Mouse (Mus musculus) stomach, embryonic 14.5 days (tissue): ENCODE measurements around the gene Adra1d. TPM values are rescaled to one million over a fixed set of nuclear protein-coding genes. Genes with fewer than 3 reads are reported as not detected.

ENCODE experiments used
- ATAC-seq: fragments of 200-750 bp; cut with Nextera tagmentation; 2 replicates; pipeline ENCODE4 v1.8.0; 2017; ENCODE audit warnings: low read depth, moderate TSS enrichment; ENCODE audit not compliant: insufficient number of reproducible peaks, insufficient read depth, low FRiP score
- H3K27ac ChIP-seq: fragments of 300-500 bp; sonication (generic); 2 replicates; pipeline ENCODE4 v1.5.1; 2014; ENCODE audit warnings: mild to moderate bottlenecking, low read length, moderate library complexity, mixed read lengths
- H3K27me3 ChIP-seq: fragments of 300-500 bp; sonication (generic); 2 replicates; pipeline ENCODE4 v1.6.1; 2014; ENCODE audit warnings: low read length, control low read depth, mixed read lengths; ENCODE audit not compliant: control insufficient read depth, insufficient read depth
- H3K36me3 ChIP-seq: fragments of 300-500 bp; sonication (generic); 2 replicates; pipeline ENCODE4 v1.6.1; 2014; ENCODE audit warnings: mild to moderate bottlenecking, control low read depth, low read length, moderate library complexity, mixed read lengths; ENCODE audit not compliant: control insufficient read depth, insufficient read depth
- H3K4me1 ChIP-seq: fragments of 300-500 bp; sonication (generic); 2 replicates; pipeline ENCODE4 v1.6.1; 2014; ENCODE audit warnings: low read length, control low read depth, mixed read lengths; ENCODE audit not compliant: control insufficient read depth, insufficient read depth
- H3K4me2 ChIP-seq: fragments of 300-500 bp; sonication (generic); replicated peaks from 2 replicates; pipeline ENCODE4 v1.6.1; 2014; ENCODE audit warnings: low read depth, low read length, control low read depth
- H3K4me3 ChIP-seq: fragments of 300-500 bp; sonication (generic); 2 replicates; pipeline ENCODE4 v1.5.1; 2014; ENCODE audit warnings: low read depth, low read length, control low read depth
- H3K9ac ChIP-seq: fragments of 300-500 bp; sonication (generic); replicated peaks from 2 replicates; pipeline ENCODE4 v1.6.1; 2014; ENCODE audit warnings: low read depth, mild to moderate bottlenecking, control low read depth, low read length, moderate library complexity, mixed read lengths
- H3K9me3 ChIP-seq: fragments of 300-500 bp; sonication (generic); 2 replicates; pipeline ENCODE4 v1.6.1; 2016; ENCODE audit warnings: low read depth, low read length, control low read depth; ENCODE audit not compliant: control insufficient read depth
- WGBS: fragments of 180-500 bp; shearing (Covaris S2); extraction: QIAGEN DNeasy Blood & Tissue Kit; methylation state at CpG from one replicate; pipeline ENCODE4 v1.1.7; 2014; 5-methylcytosine and 5-hydroxymethylcytosine counted together
- polyA plus RNA-seq: library from polyadenylated mRNA; unstranded; fragments of >200 nt; fragmentation: Nextera tagmentation; extraction: Ambion mirVana; gene quantifications from 2 replicates; pipeline ENCODE4 v1.2.1, GENCODE M21; 2014

Gene Adra1d
- polyA plus RNA-seq = 0.17 and 0.22 TPM in 2 replicates

DNA sequence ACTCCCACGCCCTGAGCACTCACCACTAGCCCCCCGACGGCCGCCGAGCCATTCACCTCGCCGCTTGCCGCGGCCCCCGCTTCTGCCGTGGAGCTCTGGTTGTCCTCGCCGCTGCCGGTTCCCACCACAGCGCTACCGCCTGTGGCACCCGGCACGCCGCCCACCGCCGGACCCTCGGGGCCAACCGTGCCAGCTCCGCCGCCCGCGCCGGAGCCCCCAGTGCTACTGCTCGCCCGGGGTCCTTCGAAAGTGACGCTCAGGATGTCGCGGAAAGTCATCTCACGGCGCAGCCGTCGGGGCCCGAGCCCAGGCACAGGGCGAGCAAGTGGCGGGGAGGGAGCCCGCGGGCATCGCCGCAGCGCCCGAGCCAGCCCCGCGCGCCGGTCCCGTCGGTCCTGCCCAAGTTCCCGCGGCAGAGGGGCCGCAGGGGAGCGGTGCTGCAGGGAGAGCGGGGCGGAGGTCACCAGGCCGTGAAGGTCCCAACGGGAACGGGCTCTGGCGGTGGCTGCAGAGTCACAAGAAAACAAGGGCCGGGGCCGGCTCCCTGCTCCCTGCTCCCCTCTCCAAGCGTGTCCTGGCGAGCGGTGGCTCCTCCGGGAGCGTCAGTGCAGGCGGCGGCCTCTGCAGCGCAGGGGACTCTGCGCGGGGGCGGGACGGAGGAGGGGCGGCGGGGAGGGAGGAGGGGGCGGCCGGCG is at the start of gene Adra1d:
Gene Adra1d, minus strand, starts transcription at position 393 of the 695 bp plus-strand sequence.
- H3K4me1 ChIP-seq = no peaks in the 10 kb centered on the region
- peak within 1 kb of the TSS; percentile 21; the same call in 1 of the 2 replicates for H3K9ac ChIP-seq
- H3K9me3 ChIP-seq = no peaks in the 10 kb centered on the region
- H3K36me3 ChIP-seq = no peaks in the 10 kb centered on the region
- WGBS = 1% methylated on average over 66 of the region's 82 CpGs
- H3K4me3 ChIP-seq = peak within 1 kb of the TSS; percentile 35
- H3K4me2 ChIP-seq = peak within 1 kb of the TSS; percentile 65
- H3K27me3 ChIP-seq = peaks cover 44% of the 10 kb centered on the region
- H3K27ac ChIP-seq = no peak within 1 kb of the TSS
- peak; percentile 24; the same call in 1 of the 2 replicates for ATAC-seq

DNA sequence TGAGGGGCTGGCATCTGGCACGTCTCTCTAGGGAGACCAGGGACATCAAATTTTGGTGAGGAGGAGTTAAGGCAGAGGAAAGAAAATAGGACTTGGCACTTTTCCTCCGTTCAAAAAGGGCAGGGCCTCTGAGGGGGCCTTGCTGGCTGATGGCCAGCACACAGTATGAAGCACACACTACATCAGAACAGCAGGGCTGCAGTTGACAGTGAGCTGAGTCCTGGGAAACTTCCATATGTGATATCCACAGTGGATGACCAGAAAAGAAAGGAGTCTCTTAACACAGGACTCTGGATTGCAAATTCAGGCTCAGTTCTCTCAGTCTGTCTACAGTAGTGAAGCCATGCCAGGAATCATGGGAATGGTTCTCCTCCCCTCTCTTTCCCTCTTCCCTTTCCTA is 39.8 kb upstream of the Adra1d start:
- WGBS = 40% methylated on average over 2 of the region's 2 CpGs
- ATAC-seq = peak; percentile 33; the same call in 1 of the 2 replicates
- no peaks in the 10 kb centered on the region for H3K9me3 ChIP-seq
- no peaks in the 10 kb centered on the region for H3K27me3 ChIP-seq
- no peak overlapping the region for H3K9ac ChIP-seq
- peaks cover 2% of the 10 kb centered on the region; the same call in 1 of the 2 replicates for H3K4me1 ChIP-seq
- no peak overlapping the region for H3K4me2 ChIP-seq
- H3K27ac ChIP-seq = no peak overlapping the region; the same call in 1 of the 2 replicates
- no peaks in the 10 kb centered on the region for H3K36me3 ChIP-seq
- H3K4me3 ChIP-seq = no peak overlapping the region

DNA sequence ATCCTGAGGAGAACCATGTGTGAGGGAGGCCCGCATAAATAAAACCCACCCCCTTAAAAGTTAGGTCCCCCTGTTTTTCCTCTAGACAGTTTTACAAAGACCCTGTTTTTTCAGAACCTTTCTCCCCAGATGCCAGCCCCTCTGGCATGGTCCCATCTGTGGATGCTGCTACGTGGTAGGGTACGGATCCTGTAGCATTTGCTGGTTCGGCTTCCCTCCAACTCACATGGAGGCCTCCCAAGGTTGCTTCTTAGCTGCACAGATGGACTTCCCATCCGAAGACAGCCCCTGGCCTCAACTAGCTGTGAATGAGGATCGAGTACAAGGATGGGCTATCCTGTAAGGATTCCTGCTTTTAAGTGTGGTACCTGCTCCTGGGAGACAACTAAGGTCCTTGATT is 32.8 kb upstream of the Adra1d start:
- 89% methylated on average over 6 of the region's 6 CpGs for WGBS
- Histone ChIP-seq H3K9ac (no peak overlapping the region), H3K9me3 (no peaks in the 10 kb centered on the region), H3K4me2 (no peak overlapping the region), H3K4me3 (no peak overlapping the region), H3K27ac (no peak overlapping the region), H3K4me1 (no peaks in the 10 kb centered on the region), H3K36me3 (no peaks in the 10 kb centered on the region), H3K27me3 (no peaks in the 10 kb centered on the region)
- no peak for ATAC-seq

DNA sequence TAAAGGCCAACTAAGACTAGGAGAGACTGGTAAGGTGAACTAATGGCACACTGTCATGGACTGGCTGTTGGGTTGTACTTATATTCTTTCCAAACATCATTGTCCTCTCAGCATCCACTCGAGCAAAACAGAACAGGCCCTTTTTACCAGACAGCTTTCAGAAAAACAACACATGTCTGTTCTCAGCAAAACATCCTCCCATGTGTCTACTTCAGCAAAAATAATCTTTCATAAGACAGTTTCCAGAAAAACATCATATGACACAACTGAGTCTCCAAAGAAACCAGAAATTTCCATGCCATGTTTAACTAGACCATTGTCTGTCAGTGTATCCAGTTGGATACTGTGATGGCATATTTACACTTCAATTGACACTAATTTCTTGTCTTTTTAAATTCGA is 25.4 kb upstream of the Adra1d start:
- Histone ChIP-seq H3K36me3 (no peaks in the 10 kb centered on the region), H3K4me1 (no peaks in the 10 kb centered on the region), H3K4me2 (no peak overlapping the region), H3K27me3 (no peaks in the 10 kb centered on the region), H3K4me3 (no peak overlapping the region), H3K9me3 (no peaks in the 10 kb centered on the region), H3K27ac (no peak overlapping the region), H3K9ac (no peak overlapping the region)
- ATAC-seq = no peak
- WGBS = 76% methylated on average over 2 of the region's 2 CpGs

DNA sequence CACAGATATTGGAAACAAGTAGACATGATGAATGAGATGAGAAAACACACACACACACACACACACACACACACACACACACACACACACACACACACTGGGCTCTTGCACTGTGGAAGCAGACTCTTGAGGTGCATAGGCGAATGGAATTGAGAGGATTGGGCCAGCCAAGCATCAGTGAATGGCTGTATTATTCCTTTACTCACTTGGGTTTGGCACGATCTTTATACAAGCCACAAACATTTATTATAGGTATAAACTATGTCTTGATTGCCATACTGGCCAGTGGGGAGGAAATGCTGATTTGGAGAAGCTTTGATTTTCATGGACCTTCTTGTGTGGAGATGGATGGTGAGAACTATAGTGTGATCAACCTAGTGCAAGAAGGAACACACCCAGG is 19.4 kb upstream of the Adra1d start:
- no peak overlapping the region for H3K27ac ChIP-seq
- H3K27me3 ChIP-seq = no peaks in the 10 kb centered on the region
- no peak for ATAC-seq
- 76% methylated on average over 2 of the region's 2 CpGs for WGBS
- H3K9me3 ChIP-seq = no peaks in the 10 kb centered on the region
- H3K4me1 ChIP-seq = no peaks in the 10 kb centered on the region
- no peak overlapping the region for H3K4me3 ChIP-seq
- H3K4me2 ChIP-seq = no peak overlapping the region
- no peak overlapping the region for H3K9ac ChIP-seq
- no peaks in the 10 kb centered on the region for H3K36me3 ChIP-seq

DNA sequence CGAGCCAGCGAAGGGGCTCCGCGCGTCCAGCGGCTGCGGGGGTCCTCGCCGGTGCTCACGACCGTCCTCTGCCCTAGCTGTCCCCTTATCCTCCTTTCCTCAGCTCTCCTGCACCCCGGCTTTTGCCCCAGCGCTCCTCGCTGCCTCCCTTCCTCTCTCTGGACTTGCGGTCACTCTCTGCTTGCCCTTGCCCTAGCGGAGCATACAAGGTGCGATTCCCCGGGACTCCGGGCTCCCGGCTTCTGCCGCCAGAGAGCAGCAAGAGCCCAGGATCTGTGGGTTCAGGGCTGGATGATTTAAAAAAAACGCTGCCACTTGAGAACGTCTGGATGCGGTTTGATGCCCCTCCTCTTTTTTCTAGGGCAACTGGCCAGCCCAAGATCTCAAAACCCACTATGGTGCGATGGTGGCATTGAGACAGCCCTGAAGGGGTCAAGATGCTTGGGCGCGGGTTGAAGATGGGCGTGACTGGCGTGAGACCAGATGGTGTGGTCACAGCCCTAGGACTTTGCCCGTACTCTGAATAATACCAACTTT is 571 bp upstream of the Adra1d start:
- no peaks in the 10 kb centered on the region for H3K9me3 ChIP-seq
- peak; percentile 50; the same call in 1 of the 2 replicates for ATAC-seq
- no peaks in the 10 kb centered on the region for H3K36me3 ChIP-seq
- H3K4me2 ChIP-seq = peak overlapping the region; percentile 65
- no peak overlapping the region for H3K27ac ChIP-seq
- peak overlapping the region; percentile 35 for H3K4me3 ChIP-seq
- peaks cover 44% of the 10 kb centered on the region for H3K27me3 ChIP-seq
- WGBS = 2% methylated on average over 26 of the region's 30 CpGs
- H3K9ac ChIP-seq = 0 out of 2 replicates have a peak overlapping the region, but pooled peaks have one; percentile 21
- H3K4me1 ChIP-seq = no peaks in the 10 kb centered on the region

DNA sequence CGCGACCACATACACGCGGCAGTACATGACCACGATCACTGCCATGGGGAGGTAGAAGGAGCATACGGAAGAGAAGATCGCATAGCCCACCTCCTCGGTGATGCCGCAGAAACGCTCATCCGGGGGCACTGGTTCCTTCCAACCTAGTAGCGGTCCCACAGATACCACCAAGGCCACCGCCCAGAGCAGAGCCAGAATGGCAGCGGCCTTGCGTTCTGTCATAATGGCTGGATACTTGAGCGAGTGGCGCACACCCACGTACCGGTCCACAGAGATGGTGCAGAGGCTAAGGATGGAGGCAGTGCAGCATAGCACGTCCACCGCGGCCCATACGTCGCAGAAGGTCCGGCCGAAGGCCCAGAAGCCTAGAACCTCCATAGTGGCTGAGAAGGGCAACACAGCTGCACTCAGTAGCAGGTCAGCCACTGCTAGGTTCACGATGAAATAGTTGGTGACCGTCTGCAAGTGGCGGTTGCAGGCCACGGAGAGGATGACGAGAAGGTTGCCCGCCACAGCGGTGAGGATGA is 676 bp downstream of the Adra1d start:
- WGBS = 4% methylated on average over 33 of the region's 33 CpGs
- H3K27ac ChIP-seq = no peak overlapping the region
- H3K4me2 ChIP-seq = peak overlapping the region; percentile 65

DNA sequence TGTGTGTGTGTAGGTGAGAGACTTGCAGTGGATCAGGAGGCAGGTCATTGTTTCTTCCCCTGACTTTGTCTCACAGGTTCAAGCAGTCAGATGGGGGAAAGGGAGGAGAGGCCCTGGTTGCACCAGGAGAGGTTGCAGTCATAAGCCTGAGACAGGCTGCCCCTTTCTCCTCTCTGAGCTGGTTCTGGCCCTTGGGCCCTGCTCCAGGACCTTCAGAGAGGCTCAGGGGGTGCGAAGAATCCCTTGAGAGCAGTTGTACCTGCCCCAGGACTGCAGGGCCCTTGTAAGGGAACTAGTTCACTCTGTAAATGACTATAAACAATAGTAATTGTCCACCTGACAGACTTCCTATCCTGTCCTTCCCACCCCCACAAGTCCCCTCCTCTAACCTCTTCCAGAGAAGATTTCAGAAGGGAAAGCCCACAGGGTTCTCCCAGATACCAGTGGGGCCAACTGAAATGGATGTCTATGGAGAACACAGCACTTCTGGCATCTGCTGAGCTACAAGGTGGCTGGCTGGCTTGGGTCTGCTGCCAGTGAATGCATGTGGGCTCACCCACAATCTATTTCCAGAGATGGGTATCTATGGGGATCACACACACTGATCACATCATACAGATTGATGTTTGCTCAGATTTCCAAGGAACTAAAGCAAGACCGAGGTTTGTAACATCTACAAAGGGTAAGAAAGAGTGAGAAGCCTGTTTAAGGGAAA is 1.7 kb downstream of the Adra1d start:
- no peak for ATAC-seq
- Histone ChIP-seq H3K27ac (no peak overlapping the region), H3K9ac (no peak overlapping the region), H3K4me3 (no peak overlapping the region), H3K4me1 (no peaks in the 10 kb centered on the region), H3K9me3 (no peaks in the 10 kb centered on the region), H3K36me3 (no peaks in the 10 kb centered on the region), H3K27me3 (peaks cover 44% of the 10 kb centered on the region), H3K4me2 (peak overlapping the region; percentile 18; the same call in 1 of the 2 replicates)
- 47% methylated on average over 2 of the region's 2 CpGs for WGBS

More for the DNA sequence above, 676 bp downstream of the Adra1d start:
- peaks cover 44% of the 10 kb centered on the region for H3K27me3 ChIP-seq
- no peak overlapping the region for H3K9ac ChIP-seq
- no peaks in the 10 kb centered on the region for H3K9me3 ChIP-seq
- peak overlapping the region; percentile 35 for H3K4me3 ChIP-seq
- H3K36me3 ChIP-seq = no peaks in the 10 kb centered on the region
- 0 out of 2 replicates have a peak, but pooled peaks have one; percentile 7 for ATAC-seq
- H3K4me1 ChIP-seq = no peaks in the 10 kb centered on the region
